Mouse (Mus musculus): ENCODE results near the gene Orai2.
"Not testable (repeated sequence)": the region's sequence is repeated elsewhere in the genome, so short reads cannot be mapped to it uniquely, and the experiment has no call there.

Gene Orai2

DNA sequence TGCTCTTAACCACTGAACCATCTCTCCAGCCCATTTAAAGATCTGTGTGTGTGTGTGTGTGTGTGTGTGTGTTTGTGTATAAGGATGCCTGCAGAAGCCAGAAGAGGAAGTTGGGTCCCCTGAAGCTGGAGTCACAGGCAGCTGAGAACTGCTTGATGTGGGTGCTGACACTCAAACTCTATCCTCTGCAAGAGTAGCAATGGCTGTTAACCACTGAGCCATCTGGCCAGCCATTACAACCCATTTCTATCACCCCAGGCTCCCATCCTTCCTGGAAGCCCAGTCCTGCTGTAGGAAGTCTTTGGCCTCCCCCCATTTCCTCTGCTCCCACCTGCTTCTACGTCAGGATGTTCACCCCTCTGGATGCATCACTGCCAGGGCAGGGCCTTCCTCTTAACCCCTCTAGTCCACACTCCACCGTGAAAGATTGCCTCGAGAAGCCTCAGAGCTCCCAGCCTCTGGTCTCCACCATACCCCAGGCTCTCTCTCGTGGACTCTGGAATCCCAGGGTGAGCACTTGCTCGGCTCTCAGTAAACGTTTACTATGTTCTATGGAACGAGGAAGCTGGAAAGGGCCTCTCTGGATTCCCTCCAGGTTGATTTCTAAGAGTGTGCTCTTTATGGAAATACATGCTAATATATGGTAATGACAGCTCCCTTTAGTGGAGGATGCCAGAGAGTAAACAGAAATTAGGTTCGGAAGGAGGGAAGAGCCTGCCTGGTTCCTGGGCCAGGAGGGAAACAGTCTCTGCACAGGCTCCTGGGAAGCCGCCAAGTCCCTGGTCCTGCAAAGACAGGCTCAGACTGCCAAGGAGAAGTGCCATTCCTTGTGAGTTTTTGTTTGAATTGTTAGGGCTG, 3.3 kb upstream of the Orai2 start:
- no peak for DNase-seq (ENCODE audit: low read depth, low spot score)

DNA sequence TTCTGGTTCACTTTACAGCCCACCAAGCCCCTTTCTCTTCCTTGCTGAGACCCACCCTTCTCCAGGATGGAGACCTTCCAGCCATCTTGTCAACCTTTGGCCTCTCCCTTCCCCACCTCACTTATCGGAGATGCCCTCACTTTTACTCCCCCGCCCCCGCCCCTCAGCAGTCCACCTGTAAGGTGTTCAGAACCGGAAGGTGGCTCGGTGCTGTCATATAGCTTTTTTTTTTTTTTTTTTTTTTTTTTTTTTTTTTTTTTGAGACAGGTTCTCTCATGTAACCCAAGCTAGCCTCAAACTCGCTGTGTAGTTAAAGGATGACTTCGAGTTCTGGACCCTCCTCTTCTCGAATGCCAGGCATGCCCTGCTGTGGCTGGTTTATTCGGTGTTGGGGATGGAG, 2.4 kb upstream of the Orai2 start:
- DNase-seq (ENCODE audit: low read depth, low spot score): no peak

- no peak for DNase-seq (ENCODE audit: low read depth, low spot score)
These were observed 1.1 kb upstream of the Orai2 start for GRCm38 (mm10) chr5:136171363-136172341.

- DNase-seq (ENCODE audit: low read depth, low spot score): no peak
These were observed 644 bp downstream of the Orai2 start for GRCm38 (mm10) chr5:136169626-136170511.

- no peak for DNase-seq (ENCODE audit: low read depth, low spot score)
These were observed 2.4 kb downstream of the Orai2 start for GRCm38 (mm10) chr5:136168071-136168470.

- DNase-seq (ENCODE audit: low read depth, low spot score): no peak
These were observed 3.2 kb downstream of the Orai2 start for GRCm38 (mm10) chr5:136167296-136167695.

- DNase-seq (ENCODE audit: low read depth, low spot score): no peak
These were observed 5.3 kb downstream of the Orai2 start for GRCm38 (mm10) chr5:136165246-136165645.

GRCm38 (mm10) chr5:136163807-136164474, 6.6 kb downstream of the Orai2 start:
- DNase-seq (ENCODE audit: low read depth, low spot score): no peak

DNA sequence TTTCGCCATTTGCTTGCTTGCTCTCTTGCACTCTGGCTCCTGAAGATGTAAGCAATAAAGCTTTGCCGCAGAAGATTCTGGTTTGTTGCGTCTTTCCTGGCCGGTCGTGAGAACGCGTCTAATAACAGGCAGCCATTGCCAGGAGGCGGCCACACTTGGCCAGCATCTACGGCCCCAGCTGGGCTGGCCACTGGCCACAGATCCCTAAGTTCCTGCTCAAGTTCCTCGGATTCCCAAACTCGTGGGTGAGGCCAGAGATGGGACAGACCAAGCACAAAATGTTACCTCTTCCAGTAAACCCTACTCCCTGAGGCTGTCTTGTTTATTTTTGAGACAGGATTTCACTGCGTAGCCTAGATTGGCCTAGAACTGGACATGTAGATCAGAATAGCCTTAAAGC, 10.4 kb downstream of the Orai2 start:
- DNase-seq (ENCODE audit: low read depth, low spot score): not testable (repeated sequence)

GRCm38 (mm10) chr5:136155399-136155798, 15.1 kb downstream of the Orai2 start:
- DNase-seq (ENCODE audit: low read depth, low spot score): no peak

- DNase-seq (ENCODE audit: low read depth, low spot score): no peak
These were observed 18.1 kb downstream of the Orai2 start for GRCm38 (mm10) chr5:136152365-136152764.

- not testable (repeated sequence) for DNase-seq (ENCODE audit: low read depth, low spot score)
These were observed 21.4 kb downstream of the Orai2 start for GRCm38 (mm10) chr5:136149134-136149576.

GRCm38 (mm10) chr5:136147704-136148103, 22.8 kb downstream of the Orai2 start:
- no peak for DNase-seq (ENCODE audit: low read depth, low spot score)

GRCm38 (mm10) chr5:136146936-136147335, 23.6 kb downstream of the Orai2 start:
- no peak for DNase-seq (ENCODE audit: low read depth, low spot score)

DNA sequence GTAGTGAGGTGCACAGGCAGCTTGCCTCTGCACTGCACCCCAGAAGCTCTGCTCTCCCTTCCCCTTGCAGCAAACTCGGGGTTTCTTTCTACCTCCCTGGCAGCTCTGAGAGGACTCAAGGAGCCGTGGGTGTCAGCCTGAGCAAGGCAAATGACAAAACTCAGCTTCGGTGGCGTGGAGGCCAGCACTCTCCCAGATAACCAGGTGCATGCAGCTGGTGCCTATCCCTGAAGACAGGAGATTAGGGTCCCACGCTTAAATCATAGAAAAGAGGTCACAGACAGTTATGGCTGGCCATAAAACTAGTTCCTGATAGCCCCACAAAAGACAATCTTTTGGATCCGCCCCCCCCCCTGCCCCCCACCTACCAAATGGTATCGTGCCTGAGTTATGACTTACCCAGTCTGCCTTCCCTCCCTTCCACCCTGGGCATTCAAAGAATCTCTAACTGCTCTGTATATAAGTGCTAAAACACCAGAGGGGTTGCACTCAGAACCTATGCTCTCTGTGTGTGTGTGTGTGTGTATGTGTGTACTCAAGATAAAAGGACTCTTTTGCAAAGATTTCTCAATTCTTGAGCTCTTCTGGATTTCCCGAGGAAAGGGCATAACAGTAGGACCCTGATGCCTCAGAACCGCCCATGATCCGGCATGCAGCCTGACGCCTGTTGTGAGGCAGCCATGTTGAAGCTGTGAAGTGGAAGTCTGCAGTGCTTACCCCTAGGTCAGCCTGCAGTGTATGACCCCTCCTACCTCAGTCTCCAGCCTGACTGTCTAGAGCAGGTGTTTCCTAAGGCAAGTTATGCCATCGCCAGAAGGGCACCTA, 25.7 kb downstream of the Orai2 start:
- DNase-seq (ENCODE audit: low read depth, low spot score): no peak

DNA sequence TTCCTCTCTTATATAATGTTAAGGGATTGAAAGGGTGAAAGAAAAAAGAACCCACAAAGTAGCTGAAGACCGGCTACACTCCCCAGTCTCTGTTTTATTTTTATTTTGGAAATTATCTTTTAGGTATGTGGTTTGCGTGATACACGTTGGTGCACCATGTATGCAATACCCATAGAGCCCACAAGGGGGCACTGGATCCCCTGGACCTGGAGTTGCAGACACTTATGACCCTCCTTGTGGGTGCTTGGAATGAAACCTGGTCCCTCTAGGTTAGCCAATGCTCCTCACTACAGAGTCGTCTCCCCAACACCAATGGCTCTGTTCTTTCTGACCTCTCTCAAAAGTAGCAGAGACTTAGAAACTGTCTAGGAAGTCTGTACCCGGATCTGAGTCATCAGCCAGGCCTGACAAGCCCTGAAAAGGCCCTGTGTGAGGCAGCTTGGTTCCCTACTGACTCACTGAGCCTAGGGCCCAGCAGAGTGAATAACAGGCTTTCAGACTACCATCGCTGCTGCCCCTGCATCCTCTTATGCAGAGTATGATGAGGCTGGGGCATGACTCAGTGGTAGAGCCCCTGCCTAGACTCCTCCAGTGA, 27.3 kb downstream of the Orai2 start:
- DNase-seq (ENCODE audit: low read depth, low spot score): no peak

GRCm38 (mm10) chr5:136142746-136143145, 27.8 kb downstream of the Orai2 start:
- DNase-seq (ENCODE audit: low read depth, low spot score): no peak

GRCm38 (mm10) chr5:136140057-136140482, 30.4 kb downstream of the Orai2 start:
- no peak for DNase-seq (ENCODE audit: low read depth, low spot score)

- DNase-seq (ENCODE audit: low read depth, low spot score): no peak
These were observed 31.1 kb downstream of the Orai2 start for GRCm38 (mm10) chr5:136139393-136139792.

All from embryo, embryonic 11.5 days (tissue).